Mouse (Mus musculus) frontal cortex, postnatal 10 days (tissue): ENCODE measurements around the gene Pou2af1.

ENCODE experiments used
- DNase-seq, 2 experiments: peaks; one replicate each; pipeline ENCODE4 v3.0.0; 2022; ENCODE audit warnings: low spot score in 2 of 2, mixed read lengths in 1 of 2

Pou2af1 gene

GRCm38 (mm10) chr9:51213023-51213728, at the start of gene Pou2af1:
TSS of gene Pou2af1 (plus strand) at chr9:51213708.
- DNase-seq, result no peak

- no peak for DNase-seq
Observed at GRCm38 (mm10) chr9:51163989-51164388, 49.5 kb upstream of the Pou2af1 start.

- no peak for DNase-seq
Observed at GRCm38 (mm10) chr9:51165312-51166180, 48.0 kb upstream of the Pou2af1 start, which contains the start of gene Gm32742. TSS of gene Gm32742 (minus strand) at chr9:51165517.

- no peak for DNase-seq
Observed at GRCm38 (mm10) chr9:51167954-51168353, 45.6 kb upstream of the Pou2af1 start.

GRCm38 (mm10) chr9:51168698-51169097, 44.8 kb upstream of the Pou2af1 start:
- no peak for DNase-seq

GRCm38 (mm10) chr9:51169133-51169532, 44.4 kb upstream of the Pou2af1 start:
- DNase-seq, result no peak

GRCm38 (mm10) chr9:51170298-51170697, 43.2 kb upstream of the Pou2af1 start:
- no peak for DNase-seq

GRCm38 (mm10) chr9:51174890-51175464, 38.5 kb upstream of the Pou2af1 start:
- no peak for DNase-seq

GRCm38 (mm10) chr9:51175722-51176121, 37.8 kb upstream of the Pou2af1 start:
- DNase-seq, result no peak

GRCm38 (mm10) chr9:51178297-51178696, 35.2 kb upstream of the Pou2af1 start:
- DNase-seq, result no peak

GRCm38 (mm10) chr9:51180621-51181020, 32.9 kb upstream of the Pou2af1 start:
- peak; percentile 44 to 58 for DNase-seq

GRCm38 (mm10) chr9:51182716-51183710, 30.5 kb upstream of the Pou2af1 start:
- no peak for DNase-seq

- no peak for DNase-seq
Observed at GRCm38 (mm10) chr9:51185386-51185785, 28.1 kb upstream of the Pou2af1 start.

GRCm38 (mm10) chr9:51185871-51186270, 27.6 kb upstream of the Pou2af1 start:
- no peak for DNase-seq

GRCm38 (mm10) chr9:51190655-51191054, 22.9 kb upstream of the Pou2af1 start:
- no peak for DNase-seq

- DNase-seq, result no peak
Observed at GRCm38 (mm10) chr9:51194790-51195189, 18.7 kb upstream of the Pou2af1 start.

- no peak for DNase-seq
Observed at GRCm38 (mm10) chr9:51208974-51209332, 4.6 kb upstream of the Pou2af1 start.

- no peak for DNase-seq
Observed at GRCm38 (mm10) chr9:51211191-51211590, 2.3 kb upstream of the Pou2af1 start.

- no peak for DNase-seq
Observed at GRCm38 (mm10) chr9:51213729-51214237, 275 bp downstream of the Pou2af1 start.

GRCm38 (mm10) chr9:51215311-51215710, 1.8 kb downstream of the Pou2af1 start:
- DNase-seq, result no peak

GRCm38 (mm10) chr9:51215949-51216348, 2.4 kb downstream of the Pou2af1 start:
- DNase-seq, result no peak
